24 mouse cellular contexts compared by ENCODE assay signal in the genomic region with DNA sequence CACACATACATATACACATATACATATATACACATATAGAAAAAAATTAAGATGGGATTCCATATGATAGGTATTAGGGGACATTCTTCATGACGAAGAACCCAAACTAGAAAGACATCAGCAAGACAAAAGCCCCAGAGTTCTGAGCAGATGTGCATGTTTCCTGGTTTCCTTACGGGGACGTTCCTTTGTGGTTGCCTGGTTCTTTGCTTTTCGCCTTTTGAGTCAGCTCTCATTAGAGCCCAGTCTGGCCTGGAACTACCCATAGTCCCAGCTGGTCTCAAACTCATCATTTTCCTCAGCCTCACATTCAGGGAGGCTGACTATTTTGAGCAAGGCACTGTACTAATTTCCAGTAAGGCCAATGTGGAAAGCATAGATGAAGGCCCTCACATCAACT.
"Had no signal": no experiment of that assay in that cellular context is flagged by ENCODE, and none has a peak within 500 bp of the region (broad histone marks: within the 10 kb centered on the region; RNA-seq: fewer than 3 reads in every experiment).

No protein-coding gene starts in this region.

- H3K4me3 ChIP-seq: embryonic facial prominence, embryonic 10.5 days; embryonic facial prominence, embryonic 12.5 days; embryonic facial prominence, embryonic 13.5 days; embryonic facial prominence, embryonic 15.5 days; erythroblast, embryonic 14.5 days; forebrain, embryonic 10.5 days; forebrain, embryonic 12.5 days; forebrain, embryonic 13.5 days; forebrain, embryonic 15.5 days; gastrocnemius, adult 2 months; heart, adult 2 months had no signal

- DNase-seq: cerebellum, adult 9-10 months; cerebellum, adult 9-11 months; cerebellum, postnatal 10 days; cerebellum, postnatal 14 days; cerebellum, postnatal 25 days; cerebellum, postnatal 36 days; embryo, embryonic 11 days; forebrain, postnatal 0 days; gastrocnemius, adult 2 months; gastrocnemius, postnatal 10 days; gastrocnemius, postnatal 14 days; gastrocnemius, postnatal 25 days; gastrocnemius, postnatal 36 days; heart, adult 18-20 months; heart, adult 2 months had no signal

- H3K9me3 ChIP-seq: embryonic facial prominence, embryonic 10.5 days; embryonic facial prominence, embryonic 12.5 days; embryonic facial prominence, embryonic 13.5 days; embryonic facial prominence, embryonic 15.5 days; forebrain, embryonic 10.5 days; forebrain, embryonic 12.5 days; forebrain, embryonic 13.5 days; forebrain, embryonic 15.5 days had no signal

- H3K9ac ChIP-seq: embryonic facial prominence, embryonic 12.5 days; embryonic facial prominence, embryonic 13.5 days; embryonic facial prominence, embryonic 15.5 days; forebrain, embryonic 12.5 days; forebrain, embryonic 13.5 days; forebrain, embryonic 15.5 days; forebrain, postnatal 0 days had no signal

- H3K27me3 ChIP-seq: embryonic facial prominence, embryonic 12.5 days; embryonic facial prominence, embryonic 13.5 days; embryonic facial prominence, embryonic 15.5 days; forebrain, embryonic 12.5 days; forebrain, embryonic 13.5 days; forebrain, embryonic 15.5 days had no signal

- H3K4me2 ChIP-seq: embryonic facial prominence, embryonic 12.5 days; embryonic facial prominence, embryonic 13.5 days; embryonic facial prominence, embryonic 15.5 days; forebrain, embryonic 12.5 days; forebrain, embryonic 13.5 days; forebrain, embryonic 15.5 days had no signal

- H3K27ac ChIP-seq: embryonic facial prominence, embryonic 10.5 days; embryonic facial prominence, embryonic 12.5 days; embryonic facial prominence, embryonic 13.5 days; embryonic facial prominence, embryonic 15.5 days; forebrain, embryonic 10.5 days; forebrain, embryonic 12.5 days; forebrain, embryonic 13.5 days; forebrain, embryonic 15.5 days; gastrocnemius, adult 2 months; heart, adult 2 months had no signal
